Mouse (Mus musculus) lung, adult 2 months (tissue): Measurements from ENCODE around the gene Slc22a1.

ENCODE experiments used
- CTCF ChIP-seq: fragments of 200-500 bp; IDR thresholded peaks from 2 replicates; pipeline ENCODE4 v1.5.1; 2011; ENCODE audit warnings: mild to moderate bottlenecking, low read length, control low read depth; ENCODE audit not compliant: insufficient read depth
- POLR2A ChIP-seq: fragments of 200-500 bp; IDR thresholded peaks from 2 replicates; pipeline ENCODE4 v1.6.1; 2011; ENCODE audit warnings: low read depth, mild to moderate bottlenecking, control low read depth, low read length, borderline replicate concordance; ENCODE audit errors: extremely low read depth

DNA sequence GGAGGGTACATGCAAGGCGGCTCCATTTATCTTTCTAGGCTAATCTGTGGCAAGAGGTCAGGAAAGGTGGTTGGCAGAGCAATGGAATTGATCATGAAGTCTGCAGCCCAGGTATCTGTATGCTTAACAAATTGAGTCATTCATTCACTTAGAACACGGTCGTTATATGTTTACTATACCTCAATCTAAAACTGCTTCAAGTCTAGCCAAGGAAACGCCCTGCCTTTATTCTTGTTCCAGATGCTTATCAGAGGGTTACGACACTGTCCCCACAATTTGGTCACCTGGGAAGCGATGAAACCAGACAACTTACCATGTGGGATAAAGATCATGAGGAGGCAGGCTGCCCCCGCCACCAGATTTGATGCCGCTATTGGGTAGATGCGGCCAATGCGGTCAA lies 16.4 kb downstream of the Slc22a1 start:
- TF ChIP-seq CTCF, result no peak
- no peak for TF ChIP-seq POLR2A
